Mouse (Mus musculus): ENCODE results near the gene Rhox3c. TPM values are rescaled to one million over a fixed set of nuclear protein-coding genes. Genes with fewer than 3 reads are reported as not detected.
"Not testable (repeated sequence)": the region's sequence is repeated elsewhere in the genome, so short reads cannot be mapped to it uniquely, and the experiment has no call there.

The Rhox3c gene
- polyA plus RNA-seq (2015; fragmentation: Nextera tagmentation; extraction: Ambion mirVana), result not detected in 2 replicates

DNA sequence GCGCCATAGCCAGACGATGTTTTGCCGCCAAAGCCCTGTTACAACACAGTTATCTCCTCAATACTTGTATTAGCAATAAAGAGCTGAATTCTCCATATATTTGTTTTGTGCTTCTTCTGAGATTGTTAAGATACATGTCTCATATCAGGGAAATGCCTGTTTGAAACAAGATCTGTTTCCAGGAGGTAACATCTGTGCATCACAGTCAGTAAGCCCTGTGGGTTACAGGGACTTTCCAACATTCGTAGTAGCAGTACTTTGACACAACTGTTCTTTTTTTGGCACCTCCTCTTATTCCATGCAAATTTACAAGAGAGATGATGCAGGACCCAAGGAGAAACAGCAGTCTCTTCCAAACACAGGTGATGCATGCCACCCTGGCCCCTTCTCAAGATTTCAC, at the start of gene Rhox3c:
Gene Rhox3c (plus strand): TSS at position 301 of the 400 bp plus-strand sequence.
- not testable (repeated sequence) for H3K36me3 ChIP-seq (ENCODE audit: control insufficient read depth, insufficient read depth, low read length); H3K27ac ChIP-seq (ENCODE audit: low read length); H3K9me3 ChIP-seq (replicated peaks; ENCODE audit: control insufficient read depth, low read length, poor library complexity, severe bottlenecking); H3K27me3 ChIP-seq (ENCODE audit: control insufficient read depth, insufficient read depth, low read depth, low read length); H3K4me3 ChIP-seq (ENCODE audit: low read depth, low read length); H3K4me1 ChIP-seq (ENCODE audit: control insufficient read depth, insufficient read depth, low read length); ATAC-seq; H3K4me2 ChIP-seq (ENCODE audit: low read length); H3K9ac ChIP-seq (ENCODE audit: low read depth, low read length)
- 95% methylated on average over 3 of the region's 4 CpGs for WGBS

DNA sequence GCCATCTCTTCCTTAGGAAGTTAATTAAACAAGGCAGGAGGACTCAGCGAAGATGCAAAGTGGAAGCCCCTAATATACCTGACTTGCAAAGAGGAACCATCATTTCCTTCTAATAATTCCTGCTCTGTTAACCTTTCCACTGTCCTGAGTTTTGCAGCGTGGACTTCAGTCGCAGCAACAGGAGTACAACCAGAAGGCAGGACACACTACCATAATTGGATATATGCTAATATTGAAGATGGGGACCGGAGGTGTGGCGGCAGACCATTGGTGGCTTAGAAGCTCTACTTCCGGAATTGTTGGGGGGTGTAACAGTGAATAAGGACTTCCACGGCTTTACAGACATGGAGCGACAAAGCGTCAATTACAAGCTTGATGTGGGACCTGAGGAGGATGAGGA, 46.6 kb upstream of the Rhox3c start, which contains the start of gene Rhox2b:
Gene Rhox2b (plus strand): TSS at position 301 of the 400 bp plus-strand sequence.
- H3K4me3 ChIP-seq (ENCODE audit: low read depth, low read length); H3K27ac ChIP-seq (ENCODE audit: low read length); ATAC-seq; H3K9me3 ChIP-seq (replicated peaks; ENCODE audit: control insufficient read depth, low read length, poor library complexity, severe bottlenecking); H3K4me2 ChIP-seq (ENCODE audit: low read length); H3K4me1 ChIP-seq (ENCODE audit: control insufficient read depth, insufficient read depth, low read length); H3K9ac ChIP-seq (ENCODE audit: low read depth, low read length); H3K27me3 ChIP-seq (ENCODE audit: control insufficient read depth, insufficient read depth, low read depth, low read length); H3K36me3 ChIP-seq (ENCODE audit: control insufficient read depth, insufficient read depth, low read length): not testable (repeated sequence)
- no CpG with 5 or more reads among the region's 9 CpGs for WGBS

- H3K4me1 ChIP-seq (ENCODE audit: control insufficient read depth, insufficient read depth, low read length); H3K36me3 ChIP-seq (ENCODE audit: control insufficient read depth, insufficient read depth, low read length); H3K9ac ChIP-seq (ENCODE audit: low read depth, low read length); H3K9me3 ChIP-seq (replicated peaks; ENCODE audit: control insufficient read depth, low read length, poor library complexity, severe bottlenecking); H3K27me3 ChIP-seq (ENCODE audit: control insufficient read depth, insufficient read depth, low read depth, low read length); H3K4me2 ChIP-seq (ENCODE audit: low read length); H3K27ac ChIP-seq (ENCODE audit: low read length); ATAC-seq; H3K4me3 ChIP-seq (ENCODE audit: low read depth, low read length): not testable (repeated sequence)
- 91% methylated on average over 14 of the region's 15 CpGs for WGBS
Measured at GRCm38 (mm10) chrX:37432194-37432593, 26.2 kb upstream of the Rhox3c start, which contains the start of gene Rhox4b. Rhox4b (plus strand) TSS chrX:37432494.

DNA sequence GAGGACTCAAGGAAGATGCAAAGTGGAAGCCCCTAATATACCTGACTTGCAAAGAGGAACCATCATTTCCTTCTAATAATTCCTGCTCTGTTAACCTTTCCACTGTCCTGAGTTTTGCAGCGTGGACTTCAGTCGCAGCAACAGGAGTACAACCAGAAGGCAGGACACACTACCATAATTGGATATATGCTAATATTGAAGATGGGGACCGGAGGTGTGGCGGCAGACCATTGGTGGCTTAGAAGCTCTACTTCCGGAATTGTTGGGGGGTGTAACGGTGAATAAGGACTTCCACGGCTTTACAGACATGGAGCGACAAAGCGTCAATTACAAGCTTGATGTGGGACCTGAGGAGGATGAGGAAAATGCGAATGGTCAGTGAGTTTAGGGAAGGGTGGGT, 5.0 kb upstream of the Rhox3c start, which contains the start of gene Rhox2c:
Gene Rhox2c (plus strand): TSS at position 301 of the 400 bp plus-strand sequence.
- not testable (repeated sequence) for H3K9me3 ChIP-seq (replicated peaks; ENCODE audit: control insufficient read depth, low read length, poor library complexity, severe bottlenecking); H3K27me3 ChIP-seq (ENCODE audit: control insufficient read depth, insufficient read depth, low read depth, low read length); ATAC-seq; H3K27ac ChIP-seq (ENCODE audit: low read length); H3K4me1 ChIP-seq (ENCODE audit: control insufficient read depth, insufficient read depth, low read length); H3K4me3 ChIP-seq (ENCODE audit: low read depth, low read length); H3K9ac ChIP-seq (ENCODE audit: low read depth, low read length); H3K36me3 ChIP-seq (ENCODE audit: control insufficient read depth, insufficient read depth, low read length); H3K4me2 ChIP-seq (ENCODE audit: low read length)
- WGBS, result 97% methylated on average over 5 of the region's 10 CpGs

- 97% methylated on average over 14 of the region's 14 CpGs for WGBS
- H3K27me3 ChIP-seq (ENCODE audit: control insufficient read depth, insufficient read depth, low read depth, low read length), result not testable (repeated sequence)
Measured at GRCm38 (mm10) chrX:37480037-37480436, 21.7 kb downstream of the Rhox3c start, which contains the start of gene Rhox4c. Rhox4c (plus strand) TSS chrX:37480337.

GRCm38 (mm10) chrX:37514059-37514458, 55.7 kb downstream of the Rhox3c start, which contains the start of gene Rhox4d:
Rhox4d (plus strand) TSS chrX:37514359.
- H3K9ac ChIP-seq (ENCODE audit: low read depth, low read length); H3K4me3 ChIP-seq (ENCODE audit: low read depth, low read length); ATAC-seq; H3K27ac ChIP-seq (ENCODE audit: low read length); H3K36me3 ChIP-seq (ENCODE audit: control insufficient read depth, insufficient read depth, low read length); H3K27me3 ChIP-seq (ENCODE audit: control insufficient read depth, insufficient read depth, low read depth, low read length); H3K4me2 ChIP-seq (ENCODE audit: low read length); H3K9me3 ChIP-seq (replicated peaks; ENCODE audit: control insufficient read depth, low read length, poor library complexity, severe bottlenecking); H3K4me1 ChIP-seq (ENCODE audit: control insufficient read depth, insufficient read depth, low read length): not testable (repeated sequence)
- 94% methylated on average over 14 of the region's 18 CpGs for WGBS

More at GRCm38 (mm10) chrX:37480037-37480436, 21.7 kb downstream of the Rhox3c start, which contains the start of gene Rhox4c:
- ATAC-seq; H3K9me3 ChIP-seq (replicated peaks; ENCODE audit: control insufficient read depth, low read length, poor library complexity, severe bottlenecking); H3K36me3 ChIP-seq (ENCODE audit: control insufficient read depth, insufficient read depth, low read length); H3K9ac ChIP-seq (ENCODE audit: low read depth, low read length); H3K4me3 ChIP-seq (ENCODE audit: low read depth, low read length); H3K4me2 ChIP-seq (ENCODE audit: low read length); H3K4me1 ChIP-seq (ENCODE audit: control insufficient read depth, insufficient read depth, low read length); H3K27ac ChIP-seq (ENCODE audit: low read length): not testable (repeated sequence)

Other genes starting within 250 kb of the Rhox3c start
- not detected in 2 replicates for gene Gm9, start 247.5 kb upstream of the Rhox3c start, polyA plus RNA-seq (2015; fragmentation: Nextera tagmentation; extraction: Ambion mirVana)
- gene Rhox1, start 236.3 kb upstream of the Rhox3c start, polyA plus RNA-seq (2015; fragmentation: Nextera tagmentation; extraction: Ambion mirVana), result not detected in 2 replicates
- gene Rhox2a, start 213.6 kb upstream of the Rhox3c start, polyA plus RNA-seq (2015; fragmentation: Nextera tagmentation; extraction: Ambion mirVana), result not detected in 2 replicates
- gene Rhox3a, start 208.7 kb upstream of the Rhox3c start, polyA plus RNA-seq (2015; fragmentation: Nextera tagmentation; extraction: Ambion mirVana), result not detected in 2 replicates
- gene Rhox4a, start 193.2 kb upstream of the Rhox3c start, polyA plus RNA-seq (2015; fragmentation: Nextera tagmentation; extraction: Ambion mirVana), result not detected in 2 replicates
- not detected in 2 replicates for gene Rhox3a2, start 78.6 kb upstream of the Rhox3c start, polyA plus RNA-seq (2015; fragmentation: Nextera tagmentation; extraction: Ambion mirVana)
- gene Rhox4a2, start 67.7 kb upstream of the Rhox3c start, polyA plus RNA-seq (2015; fragmentation: Nextera tagmentation; extraction: Ambion mirVana), result not detected in 2 replicates
- not detected in 2 replicates for gene Rhox2b, start 46.5 kb upstream of the Rhox3c start, polyA plus RNA-seq (2015; fragmentation: Nextera tagmentation; extraction: Ambion mirVana)
- gene Rhox4b, start 26.1 kb upstream of the Rhox3c start, polyA plus RNA-seq (2015; fragmentation: Nextera tagmentation; extraction: Ambion mirVana), result not detected in 2 replicates
- gene Rhox2c, start 4.9 kb upstream of the Rhox3c start, polyA plus RNA-seq (2015; fragmentation: Nextera tagmentation; extraction: Ambion mirVana), result not detected in 2 replicates
- gene Rhox4c, start 21.8 kb downstream of the Rhox3c start, polyA plus RNA-seq (2015; fragmentation: Nextera tagmentation; extraction: Ambion mirVana), result not detected in 2 replicates
- gene Rhox2d, start 34.8 kb downstream of the Rhox3c start, polyA plus RNA-seq (2015; fragmentation: Nextera tagmentation; extraction: Ambion mirVana), result not detected in 2 replicates
- not detected in 2 replicates for gene Rhox4d, start 55.8 kb downstream of the Rhox3c start, polyA plus RNA-seq (2015; fragmentation: Nextera tagmentation; extraction: Ambion mirVana)
- gene Rhox2e, start 71.9 kb downstream of the Rhox3c start, polyA plus RNA-seq (2015; fragmentation: Nextera tagmentation; extraction: Ambion mirVana), result not detected in 2 replicates
- not detected in 2 replicates for gene Rhox3e, start 83.4 kb downstream of the Rhox3c start, polyA plus RNA-seq (2015; fragmentation: Nextera tagmentation; extraction: Ambion mirVana)
- gene Rhox4e, start 98.8 kb downstream of the Rhox3c start, polyA plus RNA-seq (2015; fragmentation: Nextera tagmentation; extraction: Ambion mirVana), result not detected in 2 replicates
- gene Rhox2f, start 112.8 kb downstream of the Rhox3c start, polyA plus RNA-seq (2015; fragmentation: Nextera tagmentation; extraction: Ambion mirVana), result not detected in 2 replicates
- not detected in 2 replicates for gene Rhox3f, start 122.4 kb downstream of the Rhox3c start, polyA plus RNA-seq (2015; fragmentation: Nextera tagmentation; extraction: Ambion mirVana)
- not detected in 2 replicates for gene Rhox4f, start 149.1 kb downstream of the Rhox3c start, polyA plus RNA-seq (2015; fragmentation: Nextera tagmentation; extraction: Ambion mirVana)
- not detected in 2 replicates for gene Rhox3g, start 170.0 kb downstream of the Rhox3c start, polyA plus RNA-seq (2015; fragmentation: Nextera tagmentation; extraction: Ambion mirVana)
- gene Rhox2g, start 184.9 kb downstream of the Rhox3c start, polyA plus RNA-seq (2015; fragmentation: Nextera tagmentation; extraction: Ambion mirVana), result not detected in 2 replicates
- gene Rhox4g, start 192.7 kb downstream of the Rhox3c start, polyA plus RNA-seq (2015; fragmentation: Nextera tagmentation; extraction: Ambion mirVana), result not detected in 2 replicates
- not detected in 2 replicates for gene Rhox3h, start 210.2 kb downstream of the Rhox3c start, polyA plus RNA-seq (2015; fragmentation: Nextera tagmentation; extraction: Ambion mirVana)
- not detected in 2 replicates for gene Rhox2h, start 214.7 kb downstream of the Rhox3c start, polyA plus RNA-seq (2015; fragmentation: Nextera tagmentation; extraction: Ambion mirVana)

All from midbrain, embryonic 16.5 days (tissue).